Mouse (Mus musculus): ENCODE data around the gene Mpzl2. TPM values are rescaled to one million over a fixed set of nuclear protein-coding genes. Genes with fewer than 3 reads are reported as not detected.
A peak's percentile ranks its signal among the peaks of the same experiment; 100 is the strongest.
"Not testable (repeated sequence)": the region's sequence is repeated elsewhere in the genome, so short reads cannot be mapped to it uniquely, and the experiment has no call there.

The Mpzl2 gene
- total RNA-seq, 1 experiment: 13.3 TPM

DNA sequence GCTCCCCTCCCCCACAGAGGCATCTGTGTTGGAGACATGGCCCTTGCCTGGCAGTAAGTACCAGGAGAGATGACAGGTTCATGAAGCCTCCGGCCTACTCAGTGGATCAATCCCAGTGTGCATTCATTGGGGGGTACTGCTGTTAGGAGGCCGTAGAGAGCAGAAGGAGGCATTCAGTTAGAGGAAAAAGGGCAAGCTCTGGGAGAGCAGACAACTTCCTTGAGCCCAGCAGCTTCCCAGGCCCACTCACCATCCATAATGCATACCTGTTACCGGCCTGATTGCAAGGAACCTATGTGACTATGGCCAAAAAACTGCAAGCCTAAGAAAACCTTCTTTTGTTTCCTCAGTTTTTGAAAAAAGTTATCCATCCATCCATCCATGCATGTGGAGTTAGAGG, 5.1 kb upstream of the Mpzl2 start:
- in situ Hi-C loops (cut with MboI; ENCODE audit: low sequenced_read_pairs in 2 of 2, unreplicated experiment in 2 of 2): no loop called here
- Histone ChIP-seq H3K4me1 (ENCODE audit: control insufficient read depth in 2 of 2, insufficient read depth in 2 of 2, low read length in 2 of 2, poor library complexity in 1 of 2) (no peaks in the 10 kb centered on the region), H3K9ac (ENCODE audit: insufficient read depth, low read depth, low read length, poor library complexity, severe bottlenecking) (no peak overlapping the region), H3K4me3 (ENCODE audit: insufficient read depth in 1 of 2, low read depth in 1 of 2, low read length in 2 of 2, poor library complexity in 1 of 2, severe bottlenecking in 1 of 2) (no peak overlapping the region), H3K36me3 (ENCODE audit: control insufficient read depth, insufficient read depth, low read length, poor library complexity, severe bottlenecking) (no peaks in the 10 kb centered on the region), H3K9me3 (ENCODE audit: control insufficient read depth, insufficient read depth, low read depth, low read length) (no peaks in the 10 kb centered on the region), H3K27ac (ENCODE audit: insufficient read depth, low read depth, low read length, poor library complexity, severe bottlenecking) (no peak overlapping the region)
- no peak for DNase-seq (ENCODE audit: low read depth, low spot score)
- TF ChIP-seq HCFC1 (IDR thresholded peaks at IDR 0.05; ENCODE audit: borderline replicate concordance, insufficient read depth, low read length): no peak

DNA sequence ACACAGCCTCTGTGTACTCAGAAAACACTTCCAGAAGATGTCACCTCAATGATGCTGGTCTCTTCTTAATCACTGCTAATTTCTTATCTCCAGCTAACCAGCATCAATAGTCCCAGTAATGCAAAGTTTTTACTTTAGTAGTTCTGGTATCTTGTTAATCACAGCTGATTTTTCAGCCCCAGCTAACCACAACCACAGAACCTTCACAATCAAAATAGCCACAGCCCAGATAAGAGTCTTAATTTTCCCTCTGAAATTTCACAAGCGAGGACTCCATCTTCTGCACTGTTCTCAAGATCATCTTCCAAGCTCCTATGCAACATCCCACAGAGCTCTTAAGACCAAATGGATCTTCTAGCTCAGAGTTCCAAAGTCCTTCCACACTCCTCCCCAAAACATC, 1.8 kb upstream of the Mpzl2 start:
- H3K9me3 ChIP-seq (ENCODE audit: control insufficient read depth, insufficient read depth, low read depth, low read length); H3K36me3 ChIP-seq (ENCODE audit: control insufficient read depth, insufficient read depth, low read length, poor library complexity, severe bottlenecking); in situ Hi-C loops (cut with MboI; ENCODE audit: low sequenced_read_pairs in 2 of 2, unreplicated experiment in 2 of 2); DNase-seq (ENCODE audit: low read depth, low spot score); H3K27ac ChIP-seq (ENCODE audit: insufficient read depth, low read depth, low read length, poor library complexity, severe bottlenecking); H3K4me1 ChIP-seq (ENCODE audit: control insufficient read depth in 2 of 2, insufficient read depth in 2 of 2, low read length in 2 of 2, poor library complexity in 1 of 2); H3K9ac ChIP-seq (ENCODE audit: insufficient read depth, low read depth, low read length, poor library complexity, severe bottlenecking); H3K4me3 ChIP-seq (ENCODE audit: insufficient read depth in 1 of 2, low read depth in 1 of 2, low read length in 2 of 2, poor library complexity in 1 of 2, severe bottlenecking in 1 of 2): not testable (repeated sequence)

DNA sequence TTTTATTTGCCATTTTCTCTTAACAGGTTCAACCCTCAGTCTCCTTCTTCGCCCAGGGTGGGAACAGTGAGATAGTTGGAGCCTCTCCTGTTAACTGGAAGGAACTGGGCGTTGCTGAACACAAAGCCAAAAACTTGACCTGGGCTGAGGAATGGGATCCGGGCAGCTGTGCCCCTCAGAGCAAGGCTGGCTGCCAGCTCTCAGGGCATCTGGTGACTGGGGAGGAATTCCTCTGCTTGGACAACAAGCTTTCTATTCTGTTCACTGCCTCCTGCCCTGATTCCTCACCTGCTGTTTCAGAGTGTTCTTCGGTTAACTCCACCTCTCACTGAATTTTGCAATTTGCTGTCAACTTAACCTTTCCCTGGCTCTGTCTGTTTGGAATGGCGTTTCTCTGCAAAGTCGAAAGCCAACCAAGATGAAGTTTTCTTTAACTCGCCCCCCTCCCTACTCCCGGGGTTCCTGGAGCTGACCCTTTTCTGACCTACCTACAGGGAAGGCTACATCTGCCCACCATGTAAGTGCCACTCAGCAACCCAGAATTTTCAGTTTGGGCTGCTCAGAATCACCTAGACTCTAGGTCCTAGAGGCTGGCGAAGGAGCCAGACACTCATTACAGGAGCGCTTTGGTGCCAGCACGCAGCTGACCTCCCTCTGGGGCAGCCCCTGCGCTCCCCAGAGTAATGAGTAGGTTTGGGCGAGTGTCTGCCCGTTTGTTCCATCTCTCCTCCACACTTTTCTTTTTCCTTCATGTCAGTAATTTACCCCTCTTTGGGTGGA, 657 bp downstream of the Mpzl2 start:
- H3K9ac ChIP-seq (ENCODE audit: insufficient read depth, low read depth, low read length, poor library complexity, severe bottlenecking): no peak overlapping the region
- no peaks in the 10 kb centered on the region for H3K9me3 ChIP-seq (ENCODE audit: control insufficient read depth, insufficient read depth, low read depth, low read length)
- H3K4me1 ChIP-seq (ENCODE audit: control insufficient read depth in 2 of 2, insufficient read depth in 2 of 2, low read length in 2 of 2, poor library complexity in 1 of 2): peaks cover 0 to 13% of the 10 kb centered on the region in 2 experiments; a peak in 2 of 4 replicates
- TF ChIP-seq ZNF384 (IDR thresholded peaks at IDR 0.05; ENCODE audit: low read depth, low read length): no peak
- no peak for TF ChIP-seq ZC3H11A (IDR thresholded peaks at IDR 0.05; ENCODE audit: borderline replicate concordance, low read depth, low read length)
- no peak for TF ChIP-seq MAFK (IDR thresholded peaks at IDR 0.05; ENCODE audit: insufficient read depth, low read depth, low read length)
- no peak for TF ChIP-seq CHD2 (IDR thresholded peaks at IDR 0.05; ENCODE audit: low read depth, low read length)
- no peak for TF ChIP-seq HCFC1 (IDR thresholded peaks at IDR 0.05; ENCODE audit: borderline replicate concordance, insufficient read depth, low read length)
- no peak for DNase-seq (ENCODE audit: low read depth, low spot score)
- in situ Hi-C loops (cut with MboI; ENCODE audit: low sequenced_read_pairs in 2 of 2, unreplicated experiment in 2 of 2): no loop called here
- H3K4me3 ChIP-seq (ENCODE audit: insufficient read depth in 1 of 2, low read depth in 1 of 2, low read length in 2 of 2, poor library complexity in 1 of 2, severe bottlenecking in 1 of 2): peak overlapping the region in 1 of 2 experiments; percentile 7; a peak in 1 of 4 replicates
- H3K27ac ChIP-seq (ENCODE audit: insufficient read depth, low read depth, low read length, poor library complexity, severe bottlenecking): no peak overlapping the region
- H3K36me3 ChIP-seq (ENCODE audit: control insufficient read depth, insufficient read depth, low read length, poor library complexity, severe bottlenecking): peaks cover 6% of the 10 kb centered on the region; the same call in 1 of the 2 replicates

GRCm38 (mm10) chr9:45041131-45041838, 1.7 kb downstream of the Mpzl2 start:
- H3K9me3 ChIP-seq (ENCODE audit: control insufficient read depth, insufficient read depth, low read depth, low read length): no peaks in the 10 kb centered on the region
- DNase-seq (ENCODE audit: low read depth, low spot score): peak; percentile 40
- no peak overlapping the region for H3K4me3 ChIP-seq (ENCODE audit: insufficient read depth in 1 of 2, low read depth in 1 of 2, low read length in 2 of 2, poor library complexity in 1 of 2, severe bottlenecking in 1 of 2)
- H3K4me1 ChIP-seq (ENCODE audit: control insufficient read depth in 2 of 2, insufficient read depth in 2 of 2, low read length in 2 of 2, poor library complexity in 1 of 2): peaks cover 0 to 13% of the 10 kb centered on the region in 2 experiments; a peak in 2 of 4 replicates
- TF ChIP-seq HCFC1 (IDR thresholded peaks at IDR 0.05; ENCODE audit: borderline replicate concordance, insufficient read depth, low read length) (no peak), ZC3H11A (IDR thresholded peaks at IDR 0.05; ENCODE audit: borderline replicate concordance, low read depth, low read length) (no peak), ZNF384 (IDR thresholded peaks at IDR 0.05; ENCODE audit: low read depth, low read length) (no peak), CHD2 (IDR thresholded peaks at IDR 0.05; ENCODE audit: low read depth, low read length) (no peak), MAFK (IDR thresholded peaks at IDR 0.05; ENCODE audit: insufficient read depth, low read depth, low read length) (no peak)
- H3K9ac ChIP-seq (ENCODE audit: insufficient read depth, low read depth, low read length, poor library complexity, severe bottlenecking): no peak overlapping the region
- peaks cover 6% of the 10 kb centered on the region; the same call in 1 of the 2 replicates for H3K36me3 ChIP-seq (ENCODE audit: control insufficient read depth, insufficient read depth, low read length, poor library complexity, severe bottlenecking)
- H3K27ac ChIP-seq (ENCODE audit: insufficient read depth, low read depth, low read length, poor library complexity, severe bottlenecking): no peak overlapping the region
- in situ Hi-C loops (cut with MboI; ENCODE audit: low sequenced_read_pairs in 2 of 2, unreplicated experiment in 2 of 2): no loop called here

Data from ES-E14 (cell line).